Mouse (Mus musculus) ES-CJ7 (cell line): ENCODE measurements around the gene Atp6v1a.

Experiments
- DNase-seq: peaks from one replicate; pipeline ENCODE4 v3.0.0; 2011; ENCODE audit warnings: low read depth, low spot score

The Atp6v1a gene

DNA sequence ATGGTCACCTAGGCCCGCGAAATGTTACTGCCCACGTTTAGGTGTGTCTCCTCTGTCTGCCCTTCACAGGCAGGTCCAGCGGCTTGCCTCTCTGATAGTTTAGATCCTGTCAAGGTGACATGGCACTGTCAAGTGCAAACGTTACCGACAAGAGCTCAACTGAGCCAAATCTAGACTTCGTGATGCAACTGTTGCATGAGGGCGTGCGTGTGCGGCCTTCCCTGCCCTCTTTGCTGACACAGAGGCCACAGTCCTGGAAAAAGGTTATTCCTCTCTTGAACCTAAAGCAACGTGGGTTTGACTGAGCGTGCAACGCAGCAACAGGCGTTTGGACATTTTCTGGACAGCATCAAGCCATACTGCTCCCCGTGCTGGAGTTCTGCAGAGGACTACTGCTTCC is 78.2 kb downstream of the Atp6v1a start:
- DNase-seq = no peak

DNA sequence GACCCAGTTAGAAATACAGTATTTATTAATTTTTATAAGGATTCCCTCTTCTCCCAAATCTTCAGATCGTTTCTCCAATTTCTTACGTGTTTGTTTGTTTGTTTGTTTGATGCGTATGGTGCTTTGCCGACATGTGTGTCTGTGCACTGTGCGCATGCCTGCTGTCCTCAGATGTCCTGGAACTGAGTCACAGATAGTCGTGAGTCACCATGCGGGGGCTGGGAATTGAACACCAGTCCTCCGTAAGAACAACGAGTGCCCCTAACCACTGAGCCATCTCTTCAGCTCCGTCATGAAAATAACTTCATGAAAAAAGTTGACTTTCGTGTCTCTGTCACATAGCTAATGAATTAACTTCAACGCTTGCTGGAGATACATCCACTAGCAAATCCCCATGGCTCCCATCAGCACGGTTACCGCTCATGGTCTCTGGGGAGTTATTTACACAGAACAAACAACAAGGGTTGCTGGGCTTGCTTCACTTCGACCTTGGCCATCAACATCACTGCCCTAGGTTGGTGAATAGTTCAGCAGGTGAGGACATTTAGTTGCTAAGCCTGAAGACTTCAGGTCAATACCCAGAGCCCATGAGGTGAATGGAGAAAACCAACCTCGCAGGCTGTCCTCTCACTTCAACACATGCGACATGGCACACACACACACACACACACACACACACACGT is 78.8 kb downstream of the Atp6v1a start:
- DNase-seq = no peak

DNA sequence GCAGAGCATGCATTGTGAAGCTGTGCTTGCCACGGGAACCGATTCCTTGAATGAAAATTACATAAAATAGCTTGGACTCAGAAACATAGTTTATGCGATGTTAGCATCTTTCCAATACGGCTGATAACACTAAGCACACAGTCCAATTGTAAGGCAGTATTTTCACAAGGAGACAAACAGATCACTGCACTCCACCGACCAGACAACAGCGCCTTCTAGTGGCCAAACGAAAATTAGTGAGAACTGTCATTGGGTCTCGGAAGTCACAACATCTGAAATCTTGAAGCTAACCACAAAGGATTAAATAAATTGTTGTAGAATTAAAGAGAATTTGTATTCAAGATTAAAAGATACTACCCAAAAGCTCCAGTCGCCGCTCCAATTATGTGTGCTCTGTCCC is 80.8 kb downstream of the Atp6v1a start:
- peak; percentile 66 for DNase-seq

DNA sequence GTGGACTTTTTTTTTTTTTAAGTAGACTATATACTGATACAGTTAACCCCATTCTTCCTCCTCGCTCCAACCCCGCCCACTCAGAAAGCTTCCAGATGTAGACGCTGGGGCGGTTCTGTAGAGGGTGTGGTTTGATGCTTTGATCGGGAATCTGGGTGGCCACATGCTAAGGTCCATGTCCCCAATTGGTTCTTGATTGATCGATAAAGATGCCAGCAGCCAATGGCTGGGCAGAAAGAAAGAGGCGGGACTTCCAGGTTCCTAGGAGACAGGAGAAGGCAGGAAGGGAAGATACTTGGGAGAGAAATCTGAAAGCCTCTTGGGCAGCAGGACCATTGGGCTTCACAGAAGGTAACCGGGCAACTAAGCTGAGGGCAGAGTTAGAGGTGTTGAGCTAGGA is 83.7 kb downstream of the Atp6v1a start:
- peak; percentile 76 for DNase-seq

DNA sequence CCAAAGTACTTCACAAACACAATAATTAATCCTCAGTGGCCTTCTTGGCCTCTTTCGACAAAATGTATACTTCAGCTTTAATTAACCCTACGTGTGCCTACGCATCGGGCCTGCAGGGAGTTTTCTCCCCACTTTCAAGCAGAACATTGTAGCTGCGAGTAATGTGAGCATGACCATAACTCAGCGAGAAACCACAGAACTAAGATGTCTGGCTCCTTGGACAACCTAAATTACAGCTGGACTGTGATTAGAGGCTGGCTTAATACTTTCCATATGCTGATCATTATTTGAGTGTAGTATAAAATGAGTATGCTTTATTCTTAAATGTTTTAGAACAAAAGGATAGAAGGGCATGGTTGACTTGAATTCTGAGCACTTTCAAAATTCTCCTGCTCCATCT is 86.2 kb downstream of the Atp6v1a start:
- no peak for DNase-seq

DNA sequence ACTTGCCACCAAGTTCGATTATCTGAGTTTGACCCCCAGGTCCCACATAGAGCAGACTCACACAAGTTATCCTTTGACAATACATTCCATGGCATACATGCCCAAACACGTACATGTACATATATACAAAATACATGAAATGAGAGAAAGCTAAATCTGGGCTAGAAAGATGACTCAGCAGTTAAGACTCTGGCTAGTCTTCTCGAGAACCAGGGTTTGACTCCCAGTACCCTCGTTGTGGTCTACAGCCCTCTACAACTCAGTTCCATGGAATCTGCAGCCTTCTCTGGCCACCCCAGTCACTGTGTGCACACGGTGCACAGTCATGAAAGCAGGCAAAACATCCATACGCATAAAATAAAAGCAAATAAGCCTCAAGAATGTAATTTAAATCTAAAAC is 87.1 kb downstream of the Atp6v1a start:
- DNase-seq = no peak

DNA sequence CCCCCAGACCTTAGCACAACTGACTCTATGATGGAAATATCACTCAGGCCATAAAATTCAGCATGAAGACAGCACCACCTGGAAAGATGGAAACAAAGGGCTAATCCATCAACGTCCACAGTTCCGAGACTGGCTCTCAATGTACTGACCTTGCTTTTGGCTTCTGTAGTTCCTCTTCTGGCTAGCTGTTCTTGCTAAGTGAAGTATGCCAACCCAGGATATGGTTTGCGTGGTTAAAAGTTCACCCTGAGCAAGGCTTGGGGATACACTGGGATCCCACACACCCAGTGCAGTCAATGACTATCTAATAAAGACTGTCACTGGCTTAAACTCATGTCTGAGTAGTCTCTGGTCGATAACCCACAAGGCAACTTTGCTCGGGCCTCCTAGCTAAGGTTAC is 89.4 kb downstream of the Atp6v1a start:
- DNase-seq = no peak

DNA sequence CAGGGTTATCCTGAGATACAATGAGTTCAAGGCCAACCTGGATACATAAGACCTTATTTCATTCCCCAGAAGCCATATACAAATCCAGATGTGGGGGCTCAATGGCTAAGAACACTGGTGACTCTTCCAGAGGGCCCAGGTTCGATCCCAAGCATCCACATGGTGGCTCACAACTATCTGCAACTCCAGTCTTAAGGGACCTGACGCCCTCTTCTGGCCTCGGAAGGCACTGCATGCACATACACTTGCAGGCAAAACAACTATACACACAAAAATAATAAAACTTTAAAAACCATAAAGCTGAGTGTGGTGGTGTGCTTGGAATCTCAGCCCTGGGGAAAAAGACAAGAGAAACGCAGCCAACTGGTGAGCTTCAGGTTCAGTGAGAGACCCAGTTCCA is 100.4 kb downstream of the Atp6v1a start:
- no peak for DNase-seq
